Mouse (Mus musculus): ENCODE measurements around the gene Coil. TPM values are rescaled to one million over a fixed set of nuclear protein-coding genes. Genes with fewer than 3 reads are reported as not detected.

Gene Coil
- total and polyA plus RNA-seq, 3 experiments: 2.8 to 4.8 (median 4.8) TPM

- H3K79me2 ChIP-seq (replicated peaks; ENCODE audit: control insufficient read depth, insufficient read depth, low read length): no peaks in the 10 kb centered on the region
- no peak overlapping the region for H3K27ac ChIP-seq
- WGBS: 91% methylated on average over 2 of the region's 2 CpGs
- no peak overlapping the region for H3K9ac ChIP-seq (ENCODE audit: low read depth, low read length)
- DNase-seq: no peak
- TF ChIP-seq CTCF (IDR thresholded peaks at IDR 0.05) (no peak), EP300 (IDR thresholded peaks at IDR 0.05; ENCODE audit: insufficient read depth, low read depth, low read length) (no peak)
- H3K27me3 ChIP-seq (ENCODE audit: control insufficient read depth, insufficient read depth, low read length): no peaks in the 10 kb centered on the region
- no peak overlapping the region for H3K4me3 ChIP-seq
- H3K4me1 ChIP-seq (ENCODE audit: control insufficient read depth, insufficient read depth, low read length): no peaks in the 10 kb centered on the region
- intact Hi-C loops (cut with DNase I): loop anchor here (5.0 kb wide), 1 partner anchor 91 kb away; no protein-coding TSS in a partner anchor
- no peaks in the 10 kb centered on the region for H3K36me3 ChIP-seq (ENCODE audit: control insufficient read depth, insufficient read depth, low read length)
Measured at GRCm38 (mm10) chr11:88937886-88938285, 32.2 kb upstream of the Coil start.

DNA sequence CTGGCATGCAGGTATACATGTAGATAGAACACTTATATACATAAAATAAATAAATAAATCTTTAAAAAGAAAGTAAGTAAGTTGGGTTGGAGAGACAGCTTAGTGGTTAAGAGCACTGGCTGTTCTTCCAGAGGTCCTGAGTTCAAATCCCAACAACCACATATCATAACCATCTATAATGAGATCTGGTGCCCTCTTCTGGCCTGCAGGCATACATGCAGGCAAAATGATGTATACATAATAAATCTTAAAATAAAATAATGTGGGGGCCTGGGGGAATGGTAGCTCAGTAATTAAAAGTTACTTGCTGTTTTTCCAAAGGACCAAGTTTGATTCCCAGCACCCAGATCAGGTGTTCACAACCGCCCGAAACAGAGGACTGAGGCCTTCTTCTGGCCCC, 31.3 kb upstream of the Coil start:
- H3K27ac ChIP-seq: no peak overlapping the region
- 100% methylated on average over 2 of the region's 2 CpGs for WGBS
- no peak for TF ChIP-seq POLR2A (IDR thresholded peaks at IDR 0.05; ENCODE audit: insufficient read depth, low read depth, low read length)
- TF ChIP-seq EP300 (IDR thresholded peaks at IDR 0.05; ENCODE audit: insufficient read depth, low read depth, low read length): no peak
- peak; percentile 65 for TF ChIP-seq CTCF (IDR thresholded peaks at IDR 0.05)
- intact Hi-C loops (cut with DNase I): loop anchor here (5.0 kb wide), 1 partner anchor 91 kb away; no protein-coding TSS in a partner anchor
- H3K36me3 ChIP-seq (ENCODE audit: control insufficient read depth, insufficient read depth, low read length): no peaks in the 10 kb centered on the region
- DNase-seq: no peak
- H3K9ac ChIP-seq (ENCODE audit: low read depth, low read length): no peak overlapping the region
- no peaks in the 10 kb centered on the region for H3K79me2 ChIP-seq (replicated peaks; ENCODE audit: control insufficient read depth, insufficient read depth, low read length)
- H3K4me1 ChIP-seq (ENCODE audit: control insufficient read depth, insufficient read depth, low read length): no peaks in the 10 kb centered on the region
- H3K4me3 ChIP-seq: no peak overlapping the region
- no peaks in the 10 kb centered on the region for H3K27me3 ChIP-seq (ENCODE audit: control insufficient read depth, insufficient read depth, low read length)

GRCm38 (mm10) chr11:88939634-88940033, 30.4 kb upstream of the Coil start:
- Histone ChIP-seq H3K4me3 (no peak overlapping the region), H3K79me2 (replicated peaks; ENCODE audit: control insufficient read depth, insufficient read depth, low read length) (no peaks in the 10 kb centered on the region), H3K4me1 (ENCODE audit: control insufficient read depth, insufficient read depth, low read length) (no peaks in the 10 kb centered on the region), H3K9ac (ENCODE audit: low read depth, low read length) (no peak overlapping the region), H3K36me3 (ENCODE audit: control insufficient read depth, insufficient read depth, low read length) (no peaks in the 10 kb centered on the region), H3K27me3 (ENCODE audit: control insufficient read depth, insufficient read depth, low read length) (no peaks in the 10 kb centered on the region), H3K27ac (no peak overlapping the region)
- TF ChIP-seq EP300 (IDR thresholded peaks at IDR 0.05; ENCODE audit: insufficient read depth, low read depth, low read length) (no peak), POLR2A (IDR thresholded peaks at IDR 0.05; ENCODE audit: insufficient read depth, low read depth, low read length) (no peak), CTCF (IDR thresholded peaks at IDR 0.05) (no peak)
- 96% methylated on average over 4 of the region's 4 CpGs for WGBS
- no peak for DNase-seq
- intact Hi-C loops (cut with DNase I): loop anchor here (5.0 kb wide), 1 partner anchor 92 kb away; no protein-coding TSS in a partner anchor

GRCm38 (mm10) chr11:88941489-88941888, 28.6 kb upstream of the Coil start:
- Histone ChIP-seq H3K27me3 (ENCODE audit: control insufficient read depth, insufficient read depth, low read length) (no peaks in the 10 kb centered on the region), H3K4me1 (ENCODE audit: control insufficient read depth, insufficient read depth, low read length) (no peaks in the 10 kb centered on the region), H3K27ac (no peak overlapping the region), H3K4me3 (no peak overlapping the region), H3K36me3 (ENCODE audit: control insufficient read depth, insufficient read depth, low read length) (no peaks in the 10 kb centered on the region), H3K79me2 (replicated peaks; ENCODE audit: control insufficient read depth, insufficient read depth, low read length) (no peaks in the 10 kb centered on the region), H3K9ac (ENCODE audit: low read depth, low read length) (no peak overlapping the region)
- intact Hi-C loops (cut with DNase I): no loop called here
- TF ChIP-seq EP300 (IDR thresholded peaks at IDR 0.05; ENCODE audit: insufficient read depth, low read depth, low read length) (no peak), POLR2A (IDR thresholded peaks at IDR 0.05; ENCODE audit: insufficient read depth, low read depth, low read length) (no peak), CTCF (IDR thresholded peaks at IDR 0.05) (no peak)
- DNase-seq: no peak
- 66% methylated on average over 12 of the region's 12 CpGs for WGBS

DNA sequence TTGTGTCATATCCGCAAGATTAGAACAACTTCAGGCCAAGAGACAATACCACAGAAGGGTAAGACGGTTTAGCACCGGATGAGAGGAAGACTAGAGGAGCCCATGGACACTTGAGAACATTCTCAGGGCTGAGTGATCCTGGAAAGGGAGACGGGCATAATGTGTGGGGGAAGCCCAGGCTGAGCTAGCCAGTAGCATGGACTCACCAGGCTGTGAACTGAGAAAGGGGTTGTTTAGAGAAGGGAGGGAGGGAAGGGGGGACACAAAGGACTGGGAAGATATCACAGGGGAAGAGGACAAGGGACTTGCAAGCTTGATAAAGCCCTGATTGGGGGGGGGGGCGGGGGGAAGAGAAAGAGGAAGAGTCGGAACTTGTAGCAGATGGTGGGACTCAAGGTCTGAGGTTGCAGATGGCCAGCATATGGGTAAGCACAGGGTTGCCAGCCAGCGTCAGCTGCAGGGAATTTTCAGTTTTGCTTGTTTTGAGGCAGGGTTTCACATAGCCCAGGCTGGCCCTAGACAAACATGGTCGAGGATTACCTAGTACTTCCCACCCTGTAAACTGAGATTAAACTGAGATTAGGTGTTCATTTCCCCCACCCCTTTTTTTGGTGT, 24.0 kb upstream of the Coil start:
- TF ChIP-seq POLR2A (IDR thresholded peaks at IDR 0.05; ENCODE audit: insufficient read depth, low read depth, low read length) (no peak), EP300 (IDR thresholded peaks at IDR 0.05; ENCODE audit: insufficient read depth, low read depth, low read length) (no peak), CTCF (IDR thresholded peaks at IDR 0.05) (no peak)
- H3K79me2 ChIP-seq (replicated peaks; ENCODE audit: control insufficient read depth, insufficient read depth, low read length): no peaks in the 10 kb centered on the region
- WGBS: 68% methylated on average over 8 of the region's 8 CpGs
- H3K36me3 ChIP-seq (ENCODE audit: control insufficient read depth, insufficient read depth, low read length): no peaks in the 10 kb centered on the region
- H3K27me3 ChIP-seq (ENCODE audit: control insufficient read depth, insufficient read depth, low read length): no peaks in the 10 kb centered on the region
- no peak overlapping the region for H3K9ac ChIP-seq (ENCODE audit: low read depth, low read length)
- no peak overlapping the region for H3K27ac ChIP-seq
- no peaks in the 10 kb centered on the region for H3K4me1 ChIP-seq (ENCODE audit: control insufficient read depth, insufficient read depth, low read length)
- intact Hi-C loops (cut with DNase I): no loop called here
- no peak for DNase-seq
- no peak overlapping the region for H3K4me3 ChIP-seq

GRCm38 (mm10) chr11:88948896-88949295, 21.2 kb upstream of the Coil start:
- TF ChIP-seq EP300 (IDR thresholded peaks at IDR 0.05; ENCODE audit: insufficient read depth, low read depth, low read length) (no peak), POLR2A (IDR thresholded peaks at IDR 0.05; ENCODE audit: insufficient read depth, low read depth, low read length) (no peak), CTCF (IDR thresholded peaks at IDR 0.05) (no peak)
- intact Hi-C loops (cut with DNase I): no loop called here
- no peak overlapping the region for H3K4me3 ChIP-seq
- H3K27me3 ChIP-seq (ENCODE audit: control insufficient read depth, insufficient read depth, low read length): no peaks in the 10 kb centered on the region
- no peak overlapping the region for H3K9ac ChIP-seq (ENCODE audit: low read depth, low read length)
- no peaks in the 10 kb centered on the region for H3K79me2 ChIP-seq (replicated peaks; ENCODE audit: control insufficient read depth, insufficient read depth, low read length)
- WGBS: 79% methylated on average over 8 of the region's 8 CpGs
- H3K4me1 ChIP-seq (ENCODE audit: control insufficient read depth, insufficient read depth, low read length): no peaks in the 10 kb centered on the region
- no peak for DNase-seq
- H3K27ac ChIP-seq: no peak overlapping the region
- no peaks in the 10 kb centered on the region for H3K36me3 ChIP-seq (ENCODE audit: control insufficient read depth, insufficient read depth, low read length)

All from heart, adult 2 months (tissue).